Mouse (Mus musculus) hindbrain, embryonic 16.5 days (tissue): ENCODE measurements at regions not wholly inside any gene's neighbourhood (a gene's known extent, or its start where the extent isn't known, plus 50 kb on each side); places are given as distances from the start of the nearest gene placed in this dataset.
A peak's percentile ranks its signal among the peaks of the same experiment; 100 is the strongest.

Experiments
- ATAC-seq: fragments of 200-750 bp; cut with Nextera tagmentation; 2 replicates; pipeline ENCODE4 v1.8.0; 2017; ENCODE audit warnings: moderate TSS enrichment, moderate library complexity
- H3K27ac ChIP-seq: fragments of 300-500 bp; sonication (generic); 2 replicates; pipeline ENCODE4 v1.5.1; 2014; ENCODE audit warnings: low read depth, mild to moderate bottlenecking, control low read depth, low read length, moderate library complexity
- H3K27me3 ChIP-seq: fragments of 300-500 bp; sonication (generic); replicated peaks from 2 replicates; pipeline ENCODE4 v1.6.1; 2014; ENCODE audit warnings: low read length; ENCODE audit not compliant: control insufficient read depth, insufficient read depth
- H3K36me3 ChIP-seq: fragments of 300-500 bp; sonication (generic); 2 replicates; pipeline ENCODE4 v1.6.1; 2014; ENCODE audit warnings: mild to moderate bottlenecking, low read length, moderate library complexity, mixed read lengths; ENCODE audit not compliant: control insufficient read depth, insufficient read depth
- H3K4me1 ChIP-seq: fragments of 300-500 bp; sonication (generic); 2 replicates; pipeline ENCODE4 v1.6.1; 2014; ENCODE audit warnings: low read depth, low read length; ENCODE audit not compliant: control insufficient read depth, insufficient read depth
- H3K4me2 ChIP-seq: fragments of 300-500 bp; sonication (generic); 2 replicates; pipeline ENCODE4 v1.6.1; 2014; ENCODE audit warnings: mild to moderate bottlenecking, low read length, control low read depth, moderate library complexity
- H3K4me3 ChIP-seq: fragments of 300-500 bp; sonication (generic); 2 replicates; pipeline ENCODE4 v1.5.1; 2014; ENCODE audit warnings: mild to moderate bottlenecking, low read length, control low read depth, moderate library complexity
- H3K9ac ChIP-seq: fragments of 300-500 bp; sonication (generic); 2 replicates; pipeline ENCODE4 v1.6.1; 2014; ENCODE audit warnings: low read depth, mild to moderate bottlenecking, control low read depth, low read length, moderate library complexity
- H3K9me3 ChIP-seq: fragments of 300-500 bp; sonication (generic); 2 replicates; pipeline ENCODE4 v1.6.1; 2014; ENCODE audit warnings: mild to moderate bottlenecking, low read length, moderate library complexity; ENCODE audit not compliant: control insufficient read depth
- WGBS: fragments of 180-500 bp; shearing (Covaris S2); extraction: QIAGEN DNeasy Blood & Tissue Kit; methylation state at CpG from one replicate; pipeline ENCODE4 v1.1.7; 2014; 5-methylcytosine and 5-hydroxymethylcytosine counted together

GRCm38 (mm10) chr3:47668824-47669223 is 1220.8 kb upstream of the Pabpc4l start:
- Histone ChIP-seq H3K4me2 (no peak overlapping the region), H3K9me3 (no peaks in the 10 kb centered on the region), H3K9ac (no peak overlapping the region), H3K36me3 (no peaks in the 10 kb centered on the region), H3K4me3 (no peak overlapping the region), H3K27ac (no peak overlapping the region), H3K4me1 (no peaks in the 10 kb centered on the region), H3K27me3 (no peaks in the 10 kb centered on the region)
- peak; percentile 72; the same call in 1 of the 2 replicates for ATAC-seq
- WGBS, result 40% methylated on average over 3 of the region's 3 CpGs

GRCm38 (mm10) chr3:47662484-47662883 is 1214.5 kb upstream of the Pabpc4l start:
- H3K4me3 ChIP-seq, result no peak overlapping the region
- H3K27me3 ChIP-seq, result no peaks in the 10 kb centered on the region
- H3K9ac ChIP-seq, result no peak overlapping the region
- H3K4me2 ChIP-seq, result no peak overlapping the region
- H3K27ac ChIP-seq, result no peak overlapping the region
- H3K9me3 ChIP-seq, result no peaks in the 10 kb centered on the region
- H3K4me1 ChIP-seq, result no peaks in the 10 kb centered on the region
- 24% methylated on average over 1 of the region's 1 CpGs for WGBS
- no peaks in the 10 kb centered on the region for H3K36me3 ChIP-seq
- no peak for ATAC-seq

- Histone ChIP-seq H3K4me3 (no peak overlapping the region), H3K4me2 (no peak overlapping the region), H3K9ac (no peak overlapping the region), H3K9me3 (no peaks in the 10 kb centered on the region), H3K36me3 (no peaks in the 10 kb centered on the region), H3K27me3 (no peaks in the 10 kb centered on the region), H3K27ac (no peak overlapping the region), H3K4me1 (no peaks in the 10 kb centered on the region)
- ATAC-seq, result no peak
- WGBS, result 38% methylated on average over 1 of the region's 1 CpGs
Measured at GRCm38 (mm10) chr3:47660531-47660930, 1212.5 kb upstream of the Pabpc4l start.
